Mouse (Mus musculus): Measurements from ENCODE around the gene March2.
"Not testable (repeated sequence)": the region's sequence is repeated elsewhere in the genome, so short reads cannot be mapped to it uniquely, and the experiment has no call there.

The March2 gene

GRCm38 (mm10) chr17:33718384-33718881 lies at the start of gene March2:
Gene March2 (minus strand): TSS chr17:33718670.
- peak; percentile 90 for DNase-seq (ENCODE audit: low read depth)

- DNase-seq (ENCODE audit: low read depth) = no peak
Measured at GRCm38 (mm10) chr17:33766389-33766788, 47.9 kb upstream of the March2 start.

- DNase-seq (ENCODE audit: low read depth) = peak; percentile 100
Measured at GRCm38 (mm10) chr17:33760255-33761165, 42.0 kb upstream of the March2 start, which contains the start of gene Rab11b. Gene Rab11b (minus strand): TSS chr17:33760530.

- DNase-seq (ENCODE audit: low read depth) = peak; percentile 77
Measured at GRCm38 (mm10) chr17:33759767-33760254, 41.3 kb upstream of the March2 start.

GRCm38 (mm10) chr17:33757231-33757630 lies 38.8 kb upstream of the March2 start:
- DNase-seq (ENCODE audit: low read depth) = no peak

- no peak for DNase-seq (ENCODE audit: low read depth)
Measured at GRCm38 (mm10) chr17:33756108-33756790, 37.8 kb upstream of the March2 start.

- DNase-seq (ENCODE audit: low read depth) = no peak
Measured at GRCm38 (mm10) chr17:33755418-33756107, 37.1 kb upstream of the March2 start.

GRCm38 (mm10) chr17:33754656-33755055 lies 36.2 kb upstream of the March2 start:
- DNase-seq (ENCODE audit: low read depth) = no peak

- no peak for DNase-seq (ENCODE audit: low read depth)
Measured at GRCm38 (mm10) chr17:33752297-33752696, 33.8 kb upstream of the March2 start.

GRCm38 (mm10) chr17:33751181-33751580 lies 32.7 kb upstream of the March2 start:
- DNase-seq (ENCODE audit: low read depth) = no peak

- no peak for DNase-seq (ENCODE audit: low read depth)
Measured at GRCm38 (mm10) chr17:33749451-33749850, 31.0 kb upstream of the March2 start.

GRCm38 (mm10) chr17:33746011-33746410 lies 27.5 kb upstream of the March2 start:
- peak; percentile 32 for DNase-seq (ENCODE audit: low read depth)

GRCm38 (mm10) chr17:33744686-33745384 lies 26.4 kb upstream of the March2 start:
- DNase-seq (ENCODE audit: low read depth) = no peak

GRCm38 (mm10) chr17:33742420-33742819 lies 23.9 kb upstream of the March2 start:
- no peak for DNase-seq (ENCODE audit: low read depth)

GRCm38 (mm10) chr17:33733526-33733925 lies 15.1 kb upstream of the March2 start:
- not testable (repeated sequence) for DNase-seq (ENCODE audit: low read depth)

- DNase-seq (ENCODE audit: low read depth) = not testable (repeated sequence)
Measured at GRCm38 (mm10) chr17:33732556-33733083, 14.2 kb upstream of the March2 start.

- DNase-seq (ENCODE audit: low read depth) = no peak
Measured at GRCm38 (mm10) chr17:33729215-33729614, 10.7 kb upstream of the March2 start.

GRCm38 (mm10) chr17:33728396-33728795 lies 9.9 kb upstream of the March2 start:
- DNase-seq (ENCODE audit: low read depth) = no peak

- DNase-seq (ENCODE audit: low read depth) = no peak
Measured at GRCm38 (mm10) chr17:33719736-33720378, 1.4 kb upstream of the March2 start.

GRCm38 (mm10) chr17:33718944-33719725 lies 665 bp upstream of the March2 start:
- no peak for DNase-seq (ENCODE audit: low read depth)
